Mouse (Mus musculus) bone marrow, adult 2 months (tissue): ENCODE measurements around the gene F2rl3.

Experiments used
- CTCF ChIP-seq: fragments of 200-500 bp; IDR thresholded peaks from 2 replicates; pipeline ENCODE4 v1.5.1; 2011; ENCODE audit warnings: low read length, control low read depth; ENCODE audit not compliant: control insufficient read depth, insufficient read depth
- POLR2A ChIP-seq: fragments of 200-500 bp; IDR thresholded peaks from 2 replicates; pipeline ENCODE4 v1.6.1; 2011; ENCODE audit warnings: low read depth, mild to moderate bottlenecking, control low read depth, low read length, borderline replicate concordance; ENCODE audit not compliant: control insufficient read depth

DNA sequence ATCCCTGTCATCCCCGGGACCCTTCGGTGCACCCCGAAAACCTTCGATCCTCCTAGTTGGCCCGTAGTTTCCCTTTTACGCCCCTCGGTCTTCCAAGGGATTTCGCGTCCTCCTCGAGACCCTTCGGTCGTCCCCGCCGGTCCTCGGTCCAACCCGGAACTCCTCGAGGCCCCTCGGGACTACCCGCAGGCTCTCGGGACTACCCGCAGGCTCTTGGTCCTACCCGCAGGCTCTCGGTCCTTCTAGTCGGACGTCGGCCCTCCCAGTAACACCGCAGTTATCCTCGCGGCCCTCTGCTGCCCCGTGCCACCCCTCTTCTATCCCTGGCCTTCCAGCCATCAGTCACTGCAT, 38.1 kb upstream of the F2rl3 start:
- TF ChIP-seq CTCF (no peak), POLR2A (no peak)
